Mouse (Mus musculus) midbrain, embryonic 15.5 days (tissue): Measurements from ENCODE around the gene Cd40lg. TPM values are rescaled to one million over a fixed set of nuclear protein-coding genes. Genes with fewer than 3 reads are reported as not detected.

Source experiments
- ATAC-seq: fragments of 200-750 bp; cut with Nextera tagmentation; replicated peaks from 2 replicates; pipeline ENCODE4 v1.8.0; 2017; ENCODE audit warnings: moderate TSS enrichment
- H3K27ac ChIP-seq: fragments of 300-500 bp; sonication (generic); 2 replicates; pipeline ENCODE4 v1.5.1; 2015; ENCODE audit warnings: mild to moderate bottlenecking, inconsistent platforms
- H3K27me3 ChIP-seq: fragments of 300-500 bp; sonication (generic); replicated peaks from 2 replicates; pipeline ENCODE4 v1.6.1; 2015; ENCODE audit warnings: inconsistent platforms
- H3K36me3 ChIP-seq: fragments of 300-500 bp; sonication (generic); replicated peaks from 2 replicates; pipeline ENCODE4 v1.6.1; 2015; ENCODE audit warnings: inconsistent platforms
- H3K4me1 ChIP-seq: fragments of 300-500 bp; sonication (generic); 2 replicates; pipeline ENCODE4 v1.6.1; 2015; ENCODE audit warnings: inconsistent platforms
- H3K4me2 ChIP-seq: fragments of 300-500 bp; sonication (generic); 2 replicates; pipeline ENCODE4 v1.6.1; 2015; ENCODE audit warnings: inconsistent platforms, mild to moderate bottlenecking, moderate library complexity
- H3K4me3 ChIP-seq: fragments of 300-500 bp; sonication (generic); 2 replicates; pipeline ENCODE4 v1.5.1; 2015; ENCODE audit warnings: mild to moderate bottlenecking, inconsistent platforms
- H3K9ac ChIP-seq: fragments of 300-500 bp; sonication (generic); 2 replicates; pipeline ENCODE4 v1.6.1; 2015; ENCODE audit warnings: mild to moderate bottlenecking, inconsistent platforms
- H3K9me3 ChIP-seq: fragments of 300-500 bp; sonication (generic); 2 replicates; pipeline ENCODE4 v1.6.1; 2016; ENCODE audit warnings: inconsistent platforms
- WGBS: fragments of 180-500 bp; shearing (Covaris S2); methylation state at CpG from one replicate; pipeline ENCODE4 v1.1.7; 2015; ENCODE audit warnings: mixed read lengths; 5-methylcytosine and 5-hydroxymethylcytosine counted together
- polyA plus RNA-seq: library from polyadenylated mRNA; unstranded; fragments of >200 nt; fragmentation: Nextera tagmentation; extraction: Ambion mirVana; gene quantifications from 2 replicates; pipeline ENCODE4 v1.2.1, GENCODE M21; 2015

The Cd40lg gene
- polyA plus RNA-seq, 1 experiment from 2014 or later: not detected

GRCm38 (mm10) chrX:57215495-57215894, 3.6 kb downstream of the Cd40lg start:
- Histone ChIP-seq H3K9ac (no peak overlapping the region), H3K4me1 (no peaks in the 10 kb centered on the region), H3K27ac (no peak overlapping the region), H3K27me3 (no peaks in the 10 kb centered on the region), H3K36me3 (no peaks in the 10 kb centered on the region), H3K9me3 (no peaks in the 10 kb centered on the region), H3K4me3 (no peak overlapping the region), H3K4me2 (no peak overlapping the region)
- 91% methylated on average over 4 of the region's 4 CpGs for WGBS
- ATAC-seq: no peak

DNA sequence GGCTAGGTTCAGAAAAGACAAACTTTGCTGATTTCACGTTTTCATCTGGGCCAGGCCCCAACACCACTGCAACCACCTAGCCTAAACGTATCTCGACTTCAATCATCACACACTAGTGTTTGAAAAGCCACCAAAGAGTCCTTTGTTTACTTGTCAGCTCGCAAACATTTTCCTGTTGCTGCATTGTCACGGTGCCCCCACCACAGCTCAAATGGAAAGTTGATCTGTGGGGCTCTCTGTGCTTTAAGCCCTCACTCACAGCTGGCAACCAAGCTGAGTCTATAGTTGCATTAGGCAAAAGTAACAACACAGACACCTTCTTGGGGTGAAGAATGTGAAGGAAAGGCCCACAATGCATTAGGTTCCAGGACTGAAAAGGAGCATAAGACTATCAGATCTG, 4.3 kb downstream of the Cd40lg start:
- Histone ChIP-seq H3K9ac (no peak overlapping the region), H3K36me3 (no peaks in the 10 kb centered on the region), H3K4me2 (no peak overlapping the region), H3K27ac (no peak overlapping the region), H3K4me1 (no peaks in the 10 kb centered on the region), H3K4me3 (no peak overlapping the region), H3K9me3 (no peaks in the 10 kb centered on the region), H3K27me3 (no peaks in the 10 kb centered on the region)
- WGBS: 66% methylated on average over 5 of the region's 5 CpGs
- ATAC-seq: no peak

- WGBS: 85% methylated on average over 5 of the region's 5 CpGs
- no peak for ATAC-seq
- no peak overlapping the region for H3K27ac ChIP-seq
- no peaks in the 10 kb centered on the region for H3K27me3 ChIP-seq
- H3K9me3 ChIP-seq: no peaks in the 10 kb centered on the region
- H3K4me1 ChIP-seq: no peaks in the 10 kb centered on the region
- no peaks in the 10 kb centered on the region for H3K36me3 ChIP-seq
- no peak overlapping the region for H3K4me3 ChIP-seq
- no peak overlapping the region for H3K9ac ChIP-seq
- no peak overlapping the region for H3K4me2 ChIP-seq
Measured at GRCm38 (mm10) chrX:57219563-57219962, 7.6 kb downstream of the Cd40lg start.

GRCm38 (mm10) chrX:57221881-57222280, 9.9 kb downstream of the Cd40lg start:
- Histone ChIP-seq H3K27me3 (no peaks in the 10 kb centered on the region), H3K4me2 (no peak overlapping the region), H3K9me3 (no peaks in the 10 kb centered on the region), H3K9ac (no peak overlapping the region), H3K4me3 (no peak overlapping the region), H3K4me1 (no peaks in the 10 kb centered on the region), H3K27ac (no peak overlapping the region), H3K36me3 (no peaks in the 10 kb centered on the region)
- no peak for ATAC-seq
- WGBS: 81% methylated on average over 3 of the region's 3 CpGs

DNA sequence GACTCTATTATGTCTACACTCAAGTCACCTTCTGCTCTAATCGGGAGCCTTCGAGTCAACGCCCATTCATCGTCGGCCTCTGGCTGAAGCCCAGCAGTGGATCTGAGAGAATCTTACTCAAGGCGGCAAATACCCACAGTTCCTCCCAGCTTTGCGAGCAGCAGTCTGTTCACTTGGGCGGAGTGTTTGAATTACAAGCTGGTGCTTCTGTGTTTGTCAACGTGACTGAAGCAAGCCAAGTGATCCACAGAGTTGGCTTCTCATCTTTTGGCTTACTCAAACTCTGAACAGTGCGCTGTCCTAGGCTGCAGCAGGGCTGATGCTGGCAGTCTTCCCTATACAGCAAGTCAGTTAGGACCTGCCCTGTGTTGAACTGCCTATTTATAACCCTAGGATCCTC, 11.4 kb downstream of the Cd40lg start:
- Histone ChIP-seq H3K9me3 (no peaks in the 10 kb centered on the region), H3K4me1 (no peaks in the 10 kb centered on the region), H3K27ac (no peak overlapping the region), H3K9ac (no peak overlapping the region), H3K4me2 (no peak overlapping the region), H3K27me3 (no peaks in the 10 kb centered on the region), H3K36me3 (no peaks in the 10 kb centered on the region), H3K4me3 (no peak overlapping the region)
- ATAC-seq: no peak
- WGBS: 90% methylated on average over 10 of the region's 10 CpGs

DNA sequence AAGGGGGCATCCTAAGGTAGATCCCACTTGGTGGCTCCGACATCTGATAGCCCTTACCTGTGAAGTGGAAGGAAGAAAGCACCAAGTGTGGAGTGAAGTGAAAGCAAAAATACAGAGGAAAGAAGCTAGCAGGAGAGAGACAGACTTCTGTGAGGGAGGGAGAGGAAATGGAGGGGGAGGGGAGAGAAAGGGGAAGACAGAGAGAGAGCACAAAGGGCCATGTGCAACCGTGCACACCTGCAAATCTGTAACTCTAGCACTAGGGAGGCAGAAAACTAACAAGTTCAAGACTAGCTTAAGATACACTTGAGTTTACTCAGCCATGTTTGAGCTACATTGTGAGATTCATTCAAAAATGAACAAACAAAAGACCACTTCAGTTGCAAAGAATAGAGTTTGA, 16.2 kb downstream of the Cd40lg start:
- no peaks in the 10 kb centered on the region for H3K36me3 ChIP-seq
- H3K27ac ChIP-seq: no peak overlapping the region
- H3K9ac ChIP-seq: no peak overlapping the region
- no peak overlapping the region for H3K4me3 ChIP-seq
- 68% methylated on average over 2 of the region's 2 CpGs for WGBS
- no peaks in the 10 kb centered on the region for H3K27me3 ChIP-seq
- no peaks in the 10 kb centered on the region for H3K9me3 ChIP-seq
- H3K4me1 ChIP-seq: no peaks in the 10 kb centered on the region
- H3K4me2 ChIP-seq: no peak overlapping the region
- no peak for ATAC-seq

GRCm38 (mm10) chrX:57233596-57233995, 21.7 kb downstream of the Cd40lg start:
- no peak overlapping the region for H3K4me3 ChIP-seq
- H3K4me2 ChIP-seq: no peak overlapping the region
- no peaks in the 10 kb centered on the region for H3K4me1 ChIP-seq
- H3K9me3 ChIP-seq: no peaks in the 10 kb centered on the region
- H3K27me3 ChIP-seq: no peaks in the 10 kb centered on the region
- 86% methylated on average over 2 of the region's 2 CpGs for WGBS
- H3K9ac ChIP-seq: no peak overlapping the region
- no peak overlapping the region for H3K27ac ChIP-seq
- ATAC-seq: no peak
- H3K36me3 ChIP-seq: no peaks in the 10 kb centered on the region

GRCm38 (mm10) chrX:57235982-57236381, 24.0 kb downstream of the Cd40lg start:
- no peak for ATAC-seq
- Histone ChIP-seq H3K27me3 (no peaks in the 10 kb centered on the region), H3K9ac (no peak overlapping the region), H3K4me2 (no peak overlapping the region), H3K4me3 (no peak overlapping the region), H3K27ac (no peak overlapping the region), H3K36me3 (no peaks in the 10 kb centered on the region), H3K9me3 (no peaks in the 10 kb centered on the region), H3K4me1 (no peaks in the 10 kb centered on the region)
- WGBS: 68% methylated on average over 4 of the region's 4 CpGs

- H3K9me3 ChIP-seq: no peaks in the 10 kb centered on the region
- no peak overlapping the region for H3K4me3 ChIP-seq
- no peaks in the 10 kb centered on the region for H3K36me3 ChIP-seq
- 72% methylated on average over 3 of the region's 3 CpGs for WGBS
- no peak overlapping the region for H3K9ac ChIP-seq
- H3K4me2 ChIP-seq: no peak overlapping the region
- H3K4me1 ChIP-seq: no peaks in the 10 kb centered on the region
- H3K27me3 ChIP-seq: no peaks in the 10 kb centered on the region
- no peak for ATAC-seq
- no peak overlapping the region for H3K27ac ChIP-seq
Measured at GRCm38 (mm10) chrX:57238572-57238971, 26.6 kb downstream of the Cd40lg start.

- no peaks in the 10 kb centered on the region for H3K9me3 ChIP-seq
- no peak overlapping the region for H3K27ac ChIP-seq
- H3K4me2 ChIP-seq: no peak overlapping the region
- H3K27me3 ChIP-seq: no peaks in the 10 kb centered on the region
- H3K9ac ChIP-seq: no peak overlapping the region
- 71% methylated on average over 7 of the region's 7 CpGs for WGBS
- no peaks in the 10 kb centered on the region for H3K4me1 ChIP-seq
- no peak overlapping the region for H3K4me3 ChIP-seq
- no peak for ATAC-seq
- no peaks in the 10 kb centered on the region for H3K36me3 ChIP-seq
Measured at GRCm38 (mm10) chrX:57253329-57254055, 41.5 kb downstream of the Cd40lg start.

- H3K27me3 ChIP-seq: no peaks in the 10 kb centered on the region
- no peaks in the 10 kb centered on the region for H3K4me1 ChIP-seq
- no peaks in the 10 kb centered on the region for H3K36me3 ChIP-seq
- H3K9ac ChIP-seq: no peak overlapping the region
- no peak overlapping the region for H3K4me3 ChIP-seq
- H3K27ac ChIP-seq: no peak overlapping the region
- no peak for ATAC-seq
- no peaks in the 10 kb centered on the region for H3K9me3 ChIP-seq
- no peak overlapping the region for H3K4me2 ChIP-seq
- WGBS: 42% methylated on average over 2 of the region's 2 CpGs
Measured at GRCm38 (mm10) chrX:57260744-57261143, 48.8 kb downstream of the Cd40lg start.

DNA sequence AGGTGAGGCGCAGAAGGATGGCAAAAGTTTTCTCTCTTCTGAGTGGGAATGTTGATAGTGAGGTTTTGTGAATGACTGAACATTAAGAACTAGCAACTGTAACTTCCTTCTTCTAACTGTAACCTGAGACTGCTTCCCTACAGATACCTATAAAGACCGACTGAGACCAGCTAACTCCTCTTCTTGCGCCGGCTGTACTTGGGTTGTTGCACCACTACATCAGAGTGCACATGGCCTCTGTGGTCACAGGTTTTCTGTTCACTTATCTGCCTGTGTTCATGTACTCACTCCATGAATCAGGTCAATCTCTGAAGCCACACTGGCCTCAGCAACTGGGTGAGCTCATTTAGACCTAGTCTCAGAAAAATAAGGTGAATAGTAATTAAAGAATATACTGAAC, 51.6 kb downstream of the Cd40lg start:
- WGBS: 81% methylated on average over 4 of the region's 4 CpGs
- no peak overlapping the region for H3K27ac ChIP-seq
- no peaks in the 10 kb centered on the region for H3K4me1 ChIP-seq
- no peak overlapping the region for H3K4me3 ChIP-seq
- ATAC-seq: no peak
- H3K36me3 ChIP-seq: no peaks in the 10 kb centered on the region
- no peaks in the 10 kb centered on the region for H3K9me3 ChIP-seq
- no peak overlapping the region for H3K9ac ChIP-seq
- H3K27me3 ChIP-seq: no peaks in the 10 kb centered on the region
- no peak overlapping the region for H3K4me2 ChIP-seq
